Mouse (Mus musculus) liver, postnatal 0 days (tissue): ENCODE measurements at regions not wholly inside any gene's neighbourhood (a gene's known extent, or its start where the extent isn't known, plus 50 kb on each side); places are given as distances from the start of the nearest gene placed in this dataset.

ENCODE experiments used
- CTCF ChIP-seq: sonication (generic); IDR thresholded peaks from 2 replicates; pipeline ENCODE4 v1.5.1; 2016; ENCODE audit warnings: antibody characterized with exemption, low read depth
- EP300 ChIP-seq: IDR thresholded peaks from 2 replicates; pipeline ENCODE4 v1.6.1; 2016; ENCODE audit warnings: antibody characterized with exemption, low read depth, mild to moderate bottlenecking

- TF ChIP-seq CTCF (no peak), EP300 (no peak)
These were observed 250.8 kb downstream of the Gxylt1 start for GRCm38 (mm10) chr15:93024171-93024570.
